Mouse (Mus musculus): Measurements from ENCODE around the gene Cacna1c. TPM values are rescaled to one million over a fixed set of nuclear protein-coding genes. Genes with fewer than 3 reads are reported as not detected.
A peak's percentile ranks its signal among the peaks of the same experiment; 100 is the strongest.

Gene Cacna1c
- polyA plus RNA-seq, 1 experiment from 2014 or later = 4.7 TPM

GRCm38 (mm10) chr6:118677306-118677705 is 518.9 kb downstream of the Cacna1c start:
- ATAC-seq = no peak
- H3K4me1 ChIP-seq (ENCODE audit: control insufficient read depth, insufficient read depth, low read depth, low read length) = no peaks in the 10 kb centered on the region
- peaks cover 12% of the 10 kb centered on the region for H3K36me3 ChIP-seq (ENCODE audit: control insufficient read depth, insufficient read depth, low read length)
- no peaks in the 10 kb centered on the region for H3K9me3 ChIP-seq (ENCODE audit: control insufficient read depth, low read length)
- no peak overlapping the region for H3K27ac ChIP-seq (ENCODE audit: low read depth, low read length)
- H3K27me3 ChIP-seq (replicated peaks; ENCODE audit: control insufficient read depth, insufficient read depth, low read length) = no peaks in the 10 kb centered on the region
- 90% methylated on average over 6 of the region's 6 CpGs for WGBS
- H3K4me2 ChIP-seq (ENCODE audit: low read length) = no peak overlapping the region
- no peak overlapping the region for H3K9ac ChIP-seq (ENCODE audit: low read depth, low read length)
- no peak overlapping the region for H3K4me3 ChIP-seq (ENCODE audit: low read length)

GRCm38 (mm10) chr6:118674781-118675180 is 521.4 kb downstream of the Cacna1c start:
- H3K36me3 ChIP-seq (ENCODE audit: control insufficient read depth, insufficient read depth, low read length) = peaks cover 17% of the 10 kb centered on the region
- WGBS = 95% methylated on average over 4 of the region's 4 CpGs
- no peak overlapping the region for H3K4me3 ChIP-seq (ENCODE audit: low read length)
- no peak for ATAC-seq
- no peaks in the 10 kb centered on the region for H3K4me1 ChIP-seq (ENCODE audit: control insufficient read depth, insufficient read depth, low read depth, low read length)
- H3K4me2 ChIP-seq (ENCODE audit: low read length) = no peak overlapping the region
- H3K9me3 ChIP-seq (ENCODE audit: control insufficient read depth, low read length) = no peaks in the 10 kb centered on the region
- no peak overlapping the region for H3K9ac ChIP-seq (ENCODE audit: low read depth, low read length)
- H3K27me3 ChIP-seq (replicated peaks; ENCODE audit: control insufficient read depth, insufficient read depth, low read length) = no peaks in the 10 kb centered on the region
- no peak overlapping the region for H3K27ac ChIP-seq (ENCODE audit: low read depth, low read length)

- Histone ChIP-seq H3K4me1 (ENCODE audit: control insufficient read depth, insufficient read depth, low read depth, low read length) (no peaks in the 10 kb centered on the region), H3K9ac (ENCODE audit: low read depth, low read length) (no peak overlapping the region), H3K4me2 (ENCODE audit: low read length) (no peak overlapping the region), H3K36me3 (ENCODE audit: control insufficient read depth, insufficient read depth, low read length) (peaks cover 17% of the 10 kb centered on the region), H3K9me3 (ENCODE audit: control insufficient read depth, low read length) (no peaks in the 10 kb centered on the region), H3K4me3 (ENCODE audit: low read length) (no peak overlapping the region), H3K27me3 (replicated peaks; ENCODE audit: control insufficient read depth, insufficient read depth, low read length) (no peaks in the 10 kb centered on the region), H3K27ac (ENCODE audit: low read depth, low read length) (no peak overlapping the region)
- WGBS = 80% methylated on average over 12 of the region's 12 CpGs
- no peak for ATAC-seq
These were observed 522.1 kb downstream of the Cacna1c start for GRCm38 (mm10) chr6:118673974-118674695.

- Histone ChIP-seq H3K27me3 (replicated peaks; ENCODE audit: control insufficient read depth, insufficient read depth, low read length) (no peaks in the 10 kb centered on the region), H3K9ac (ENCODE audit: low read depth, low read length) (no peak overlapping the region), H3K36me3 (ENCODE audit: control insufficient read depth, insufficient read depth, low read length) (peaks cover 33% of the 10 kb centered on the region), H3K4me2 (ENCODE audit: low read length) (no peak overlapping the region), H3K27ac (ENCODE audit: low read depth, low read length) (no peak overlapping the region), H3K4me1 (ENCODE audit: control insufficient read depth, insufficient read depth, low read depth, low read length) (no peaks in the 10 kb centered on the region), H3K9me3 (ENCODE audit: control insufficient read depth, low read length) (no peaks in the 10 kb centered on the region), H3K4me3 (ENCODE audit: low read length) (no peak overlapping the region)
- 94% methylated on average over 4 of the region's 4 CpGs for WGBS
- ATAC-seq = no peak
These were observed 542.9 kb downstream of the Cacna1c start for GRCm38 (mm10) chr6:118653331-118653730.

GRCm38 (mm10) chr6:118649121-118649783 is 547.0 kb downstream of the Cacna1c start:
- H3K4me2 ChIP-seq (ENCODE audit: low read length) = no peak overlapping the region
- H3K4me3 ChIP-seq (ENCODE audit: low read length) = no peak overlapping the region
- 89% methylated on average over 6 of the region's 6 CpGs for WGBS
- no peak overlapping the region for H3K27ac ChIP-seq (ENCODE audit: low read depth, low read length)
- no peak for ATAC-seq
- no peaks in the 10 kb centered on the region for H3K9me3 ChIP-seq (ENCODE audit: control insufficient read depth, low read length)
- H3K27me3 ChIP-seq (replicated peaks; ENCODE audit: control insufficient read depth, insufficient read depth, low read length) = no peaks in the 10 kb centered on the region
- H3K9ac ChIP-seq (ENCODE audit: low read depth, low read length) = no peak overlapping the region
- no peaks in the 10 kb centered on the region; the same call in 1 of the 2 replicates for H3K4me1 ChIP-seq (ENCODE audit: control insufficient read depth, insufficient read depth, low read depth, low read length)
- peaks cover 22% of the 10 kb centered on the region for H3K36me3 ChIP-seq (ENCODE audit: control insufficient read depth, insufficient read depth, low read length)

- peak; percentile 82 for ATAC-seq
- 45% methylated on average over 14 of the region's 14 CpGs for WGBS
These were observed 549.8 kb downstream of the Cacna1c start for GRCm38 (mm10) chr6:118646265-118647061.

GRCm38 (mm10) chr6:118644866-118645265 is 551.4 kb downstream of the Cacna1c start:
- Histone ChIP-seq H3K27me3 (replicated peaks; ENCODE audit: control insufficient read depth, insufficient read depth, low read length) (no peaks in the 10 kb centered on the region), H3K9ac (ENCODE audit: low read depth, low read length) (no peak overlapping the region), H3K36me3 (ENCODE audit: control insufficient read depth, insufficient read depth, low read length) (0 out of 2 replicates have a peak, but pooled peaks cover 2% of the 10 kb centered on the region), H3K4me3 (ENCODE audit: low read length) (no peak overlapping the region), H3K4me2 (ENCODE audit: low read length) (no peak overlapping the region), H3K4me1 (ENCODE audit: control insufficient read depth, insufficient read depth, low read depth, low read length) (no peaks in the 10 kb centered on the region; the same call in 1 of the 2 replicates), H3K27ac (ENCODE audit: low read depth, low read length) (no peak overlapping the region; the same call in 1 of the 2 replicates), H3K9me3 (ENCODE audit: control insufficient read depth, low read length) (no peaks in the 10 kb centered on the region)
- 87% methylated on average over 12 of the region's 12 CpGs for WGBS
- ATAC-seq = no peak

More at GRCm38 (mm10) chr6:118646265-118647061, 549.8 kb downstream of the Cacna1c start:
- H3K27ac ChIP-seq (ENCODE audit: low read depth, low read length) = no peak overlapping the region
- H3K9ac ChIP-seq (ENCODE audit: low read depth, low read length) = no peak overlapping the region
- no peaks in the 10 kb centered on the region for H3K9me3 ChIP-seq (ENCODE audit: control insufficient read depth, low read length)
- H3K4me2 ChIP-seq (ENCODE audit: low read length) = no peak overlapping the region
- H3K27me3 ChIP-seq (replicated peaks; ENCODE audit: control insufficient read depth, insufficient read depth, low read length) = no peaks in the 10 kb centered on the region
- H3K36me3 ChIP-seq (ENCODE audit: control insufficient read depth, insufficient read depth, low read length) = peaks cover 11% of the 10 kb centered on the region; the same call in 1 of the 2 replicates
- no peaks in the 10 kb centered on the region; the same call in 1 of the 2 replicates for H3K4me1 ChIP-seq (ENCODE audit: control insufficient read depth, insufficient read depth, low read depth, low read length)
- no peak overlapping the region for H3K4me3 ChIP-seq (ENCODE audit: low read length)

- H3K9me3 ChIP-seq (ENCODE audit: control insufficient read depth, low read length) = no peaks in the 10 kb centered on the region
- no peaks in the 10 kb centered on the region for H3K27me3 ChIP-seq (replicated peaks; ENCODE audit: control insufficient read depth, insufficient read depth, low read length)
- H3K4me2 ChIP-seq (ENCODE audit: low read length) = no peak overlapping the region
- no peak for ATAC-seq
- H3K4me1 ChIP-seq (ENCODE audit: control insufficient read depth, insufficient read depth, low read depth, low read length) = no peaks in the 10 kb centered on the region; the same call in 1 of the 2 replicates
- 93% methylated on average over 2 of the region's 2 CpGs for WGBS
- H3K4me3 ChIP-seq (ENCODE audit: low read length) = no peak overlapping the region
- H3K9ac ChIP-seq (ENCODE audit: low read depth, low read length) = no peak overlapping the region
- H3K27ac ChIP-seq (ENCODE audit: low read depth, low read length) = no peak overlapping the region
- H3K36me3 ChIP-seq (ENCODE audit: control insufficient read depth, insufficient read depth, low read length) = peaks cover 2% of the 10 kb centered on the region; the same call in 1 of the 2 replicates
These were observed 552.7 kb downstream of the Cacna1c start for GRCm38 (mm10) chr6:118643541-118643940.

All from hindbrain, embryonic 16.5 days (tissue).